Mouse (Mus musculus): ENCODE data around the gene Wdr83os. TPM values are rescaled to one million over a fixed set of nuclear protein-coding genes. Genes with fewer than 3 reads are reported as not detected.
"Not testable (repeated sequence)": the region's sequence is repeated elsewhere in the genome, so short reads cannot be mapped to it uniquely, and the experiment has no call there.

Gene Wdr83os
- total RNA-seq, 2 experiments from 2014 or later: 39.8 to 43.1 TPM

DNA sequence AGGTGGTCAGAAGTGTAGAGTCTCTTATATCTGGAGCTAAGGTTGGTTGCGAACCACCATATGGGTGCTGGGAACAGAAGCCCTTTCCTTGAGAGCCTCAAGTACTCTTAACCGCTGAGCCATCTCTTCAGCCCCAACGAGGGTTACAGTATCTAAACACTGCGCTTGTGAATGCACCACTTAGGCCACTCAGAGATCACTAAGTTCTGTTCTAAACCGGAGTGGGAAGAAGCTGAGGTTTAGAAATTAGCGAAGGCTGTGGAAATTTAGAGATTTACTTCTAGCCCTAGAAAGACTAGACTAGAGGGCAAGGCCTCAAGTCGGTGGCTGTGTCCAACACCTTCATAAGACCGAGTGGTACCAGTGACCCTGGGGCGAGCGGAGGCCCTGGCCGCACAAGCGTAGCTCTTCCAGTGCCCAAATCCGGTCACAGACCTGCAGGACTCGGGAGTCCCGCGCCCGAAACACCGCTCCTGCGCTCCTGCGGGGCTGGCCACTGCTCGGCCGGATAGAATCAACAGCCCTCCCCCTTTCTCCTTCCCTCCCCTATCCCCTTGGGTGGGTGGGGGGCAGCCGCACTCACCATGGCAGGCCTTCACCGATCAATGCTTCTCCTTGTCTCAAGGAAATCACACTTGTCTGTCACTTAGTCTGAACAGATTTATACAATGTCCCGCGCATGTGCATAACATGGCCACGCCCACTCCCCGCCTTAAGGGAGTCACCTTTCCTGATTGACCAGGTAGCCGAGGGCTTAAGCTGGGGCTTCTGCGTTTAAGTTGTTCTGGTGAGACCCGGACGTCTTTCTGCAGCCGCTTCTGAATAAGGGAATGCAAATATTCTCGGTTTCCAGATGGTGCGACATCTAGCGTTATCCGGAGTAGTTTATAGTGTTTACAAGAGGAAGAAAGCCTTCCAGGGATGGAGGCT is 38.8 kb downstream of the Wdr83os start:
- DNase-seq: peak; percentile 47

DNA sequence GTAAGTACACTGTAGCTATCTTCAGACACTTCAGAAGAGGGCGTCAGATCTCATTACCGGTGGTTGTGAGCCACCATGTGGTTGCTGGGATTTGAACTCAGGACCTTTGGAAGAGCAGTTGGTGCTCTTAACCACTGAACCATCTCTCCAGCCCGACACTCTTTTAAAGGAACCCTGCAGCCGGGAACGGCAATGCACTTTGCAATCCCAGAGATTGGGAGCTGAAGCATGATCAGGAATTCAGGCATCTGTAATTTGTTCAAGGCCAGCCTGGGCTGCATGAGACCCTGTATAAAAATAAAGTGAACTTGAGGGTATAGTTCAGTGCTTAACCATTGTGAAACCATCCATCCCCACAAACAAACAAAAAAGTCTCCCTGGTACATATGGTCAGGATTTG is 39.7 kb downstream of the Wdr83os start:
- DNase-seq: not testable (repeated sequence)

- DNase-seq: no peak
Measured at GRCm38 (mm10) chr8:85122995-85123394, 42.5 kb downstream of the Wdr83os start, which contains the start of gene Zfp791. Gene Zfp791, minus strand, starts transcription at chr8:85123095.

- no peak for DNase-seq
Measured at GRCm38 (mm10) chr8:85123691-85124090, 43.2 kb downstream of the Wdr83os start.

Small RNAs within 50 kb of the gene (microRNA-seq; reads per million reads assigned to microRNA genes)
- gene Gm23388 (ENCODE audit: borderline replicate concordance in 2 of 2) (0 to 1.5 reads per million in 2 experiments), gene Mir7070 (ENCODE audit: borderline replicate concordance in 2 of 2) (0 reads per million in 2 experiments)

Other genes with a start within 250 kb of the Wdr83os start
- 10 to 100 TPM; 20.5 to 22.6 TPM for gene Gadd45gip1, start 249.2 kb upstream of the Wdr83os start, total RNA-seq (2021)
- 100 to 1,000 TPM; 134 TPM for gene Rad23a, start 240.1 kb upstream of the Wdr83os start, total RNA-seq (2021)
- 100 to 1,000 TPM; 178 to 214 TPM for gene Calr, start 233.8 kb upstream of the Wdr83os start, total RNA-seq (2021)
- gene Farsa, start 223.8 kb upstream of the Wdr83os start, total RNA-seq (2021): 10 to 100 TPM; 21.2 to 24.2 TPM
- gene Syce2, start 208.6 kb upstream of the Wdr83os start, total RNA-seq (2021): 1 to 10 TPM in 1 of 2 experiments, under 1 TPM in 1; 0.95 to 1.2 TPM
- gene Gcdh, start 186.8 kb upstream of the Wdr83os start, total RNA-seq (2021): 10 to 100 TPM; 34.7 to 34.8 TPM
- not detected for gene Klf1, start 178.8 kb upstream of the Wdr83os start, total RNA-seq (2021)
- 1 to 10 TPM; 4.5 to 5.7 TPM for gene Dnase2a, start 172.2 kb upstream of the Wdr83os start, total RNA-seq (2021)
- not detected for gene Mast1, start 143.4 kb upstream of the Wdr83os start, total RNA-seq (2021)
- not detected for gene Rtbdn, start 133.7 kb upstream of the Wdr83os start, total RNA-seq (2021)
- gene Gm49661, start 111.3 kb upstream of the Wdr83os start, total RNA-seq (2021): not detected
- 100 to 1,000 TPM; 192 to 200 TPM for gene Prdx2, start 111.2 kb upstream of the Wdr83os start, total RNA-seq (2021)
- 10 to 100 TPM; 22.2 to 24.7 TPM for gene Rnaseh2a, start 111.0 kb upstream of the Wdr83os start, total RNA-seq (2021)
- gene Junb, start 102.0 kb upstream of the Wdr83os start, total RNA-seq (2021): 1 to 10 TPM; 5.1 to 6.9 TPM
- gene Hook2, start 90.1 kb upstream of the Wdr83os start, total RNA-seq (2021): 1 to 10 TPM; 1.1 to 1.3 TPM
- not detected for gene Best2, start 66.2 kb upstream of the Wdr83os start, total RNA-seq (2021)
- 10 to 100 TPM; 45.6 to 48.2 TPM for gene Asna1, start 55.5 kb upstream of the Wdr83os start, total RNA-seq (2021)
- 10 to 100 TPM; 66.5 to 69.4 TPM for gene Trir, start 53.9 kb upstream of the Wdr83os start, total RNA-seq (2021)
- gene Tnpo2, start 43.8 kb upstream of the Wdr83os start, total RNA-seq (2021): 10 to 100 TPM; 23.5 to 27.9 TPM
- gene Fbxw9, start 20.7 kb upstream of the Wdr83os start, total RNA-seq (2021): 1 to 10 TPM; 1.8 to 2.2 TPM
- gene Gm5741, start 12.8 kb upstream of the Wdr83os start, total RNA-seq (2021): not detected
- 10 to 100 TPM; 18.6 to 20.3 TPM for gene Dhps, start 9.0 kb upstream of the Wdr83os start, total RNA-seq (2021)
- 10 to 100 TPM; 14.9 to 21.8 TPM for gene Wdr83, start 566 bp downstream of the Wdr83os start, total RNA-seq (2021)
- 10 to 100 TPM in 1 of 2 experiments, 1 to 10 TPM in 1; 7.3 to 12.6 TPM for gene Man2b1, start 2.5 kb downstream of the Wdr83os start, total RNA-seq (2021)
- 1 to 10 TPM in 1 of 2 experiments, under 1 TPM in 1; 1.00 to 1.4 TPM for gene Zfp791, start 42.4 kb downstream of the Wdr83os start, total RNA-seq (2021)
- gene Cks1brt, start 71.2 kb downstream of the Wdr83os start, total RNA-seq (2021): not detected
- not detected for gene Olfr371, start 145.2 kb downstream of the Wdr83os start, total RNA-seq (2021)
- gene Orc6, start 218.9 kb downstream of the Wdr83os start, total RNA-seq (2021): 1 to 10 TPM; 4.7 to 4.9 TPM
- gene Vps35, start 219.1 kb downstream of the Wdr83os start, total RNA-seq (2021): 10 to 100 TPM; 47.0 to 48.0 TPM

All from gastrocnemius, postnatal 25 days (tissue).